Mouse (Mus musculus): ENCODE data around the gene Cyfip2. TPM values are rescaled to one million over a fixed set of nuclear protein-coding genes. Genes with fewer than 3 reads are reported as not detected.

The Cyfip2 gene
- polyA plus RNA-seq, 1 experiment from 2014 or later, result 117 TPM

DNA sequence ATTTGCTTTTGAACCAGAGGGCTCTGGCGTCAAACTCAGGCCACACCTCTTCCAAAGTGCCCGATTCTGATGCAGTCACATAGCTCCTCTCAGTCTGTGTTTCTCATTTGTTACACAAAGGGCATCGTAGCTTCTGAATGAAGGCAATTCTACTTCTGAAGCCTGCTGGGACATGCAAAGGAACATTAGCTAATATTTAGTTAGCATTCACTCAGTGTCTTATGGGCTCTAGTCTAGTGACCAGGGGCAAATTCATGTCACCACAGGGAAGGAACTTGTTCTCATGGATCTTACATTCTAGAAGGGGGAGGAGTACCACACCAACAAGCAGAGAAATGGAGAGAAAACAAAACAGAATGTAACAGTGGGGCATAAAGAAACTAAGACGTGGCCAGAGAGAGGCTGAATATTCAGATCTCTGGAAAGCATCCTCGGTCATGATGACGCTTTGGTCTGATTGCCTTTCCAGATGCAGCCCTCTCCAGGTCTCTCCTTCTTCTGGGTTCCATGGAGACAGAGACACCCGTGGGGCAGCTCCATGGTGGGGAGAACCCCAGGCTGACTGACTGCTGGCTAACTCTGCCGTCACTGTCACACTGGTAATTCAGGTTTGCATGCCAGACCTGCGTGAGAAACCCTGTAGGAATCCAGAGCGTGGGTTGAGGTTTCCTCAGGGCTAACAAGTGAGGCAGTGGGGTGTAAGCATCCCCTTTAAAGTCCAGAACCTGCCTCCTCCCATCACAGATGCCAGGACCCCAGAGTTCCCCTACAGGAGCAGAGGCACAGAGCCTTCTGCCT, 135.2 kb downstream of the Cyfip2 start:
- WGBS, result 77% methylated on average over 10 of the region's 10 CpGs
- ATAC-seq (ENCODE audit: low FRiP score), result no peak
- Histone ChIP-seq H3K9me3 (ENCODE audit: control insufficient read depth, low read length) (no peaks in the 10 kb centered on the region), H3K9ac (no peak overlapping the region), H3K27me3 (ENCODE audit: control insufficient read depth, insufficient read depth, low read length) (no peaks in the 10 kb centered on the region), H3K36me3 (replicated peaks; ENCODE audit: control insufficient read depth, insufficient read depth) (no peaks in the 10 kb centered on the region), H3K4me3 (replicated peaks; ENCODE audit: low read length) (no peak overlapping the region), H3K4me1 (replicated peaks; ENCODE audit: control insufficient read depth, insufficient read depth, low read length) (no peaks in the 10 kb centered on the region), H3K4me2 (replicated peaks) (no peak overlapping the region), H3K27ac (no peak overlapping the region)
- no peak for DNase-seq (ENCODE audit: low spot score)

DNA sequence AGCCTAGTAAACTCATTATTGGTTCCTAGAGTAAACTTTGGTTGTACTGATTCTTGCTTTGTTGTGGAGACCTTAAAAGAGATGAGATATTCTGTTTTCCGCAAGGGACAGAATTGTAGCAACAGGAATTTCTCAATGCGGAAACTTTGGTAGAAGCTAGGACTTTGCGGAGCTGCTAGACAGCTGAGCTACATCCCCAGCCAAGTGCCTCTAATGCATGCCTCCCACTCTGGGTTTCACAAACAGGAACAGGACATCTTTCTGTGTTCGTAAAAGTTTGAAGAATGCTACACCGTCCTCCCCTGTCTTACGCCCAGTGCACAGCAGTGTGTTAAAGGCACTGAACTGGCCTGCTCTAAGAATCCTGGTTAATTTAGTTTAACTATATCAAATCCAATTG, 136.5 kb downstream of the Cyfip2 start:
- Histone ChIP-seq H3K9ac (no peak overlapping the region), H3K4me3 (replicated peaks; ENCODE audit: low read length) (no peak overlapping the region), H3K27ac (no peak overlapping the region), H3K4me1 (replicated peaks; ENCODE audit: control insufficient read depth, insufficient read depth, low read length) (no peaks in the 10 kb centered on the region), H3K27me3 (ENCODE audit: control insufficient read depth, insufficient read depth, low read length) (no peaks in the 10 kb centered on the region), H3K36me3 (replicated peaks; ENCODE audit: control insufficient read depth, insufficient read depth) (no peaks in the 10 kb centered on the region), H3K9me3 (ENCODE audit: control insufficient read depth, low read length) (no peaks in the 10 kb centered on the region), H3K4me2 (replicated peaks) (no peak overlapping the region)
- 97% methylated on average over 6 of the region's 6 CpGs for WGBS
- DNase-seq (ENCODE audit: low spot score) (no peak), ATAC-seq (ENCODE audit: low FRiP score) (no peak)

DNA sequence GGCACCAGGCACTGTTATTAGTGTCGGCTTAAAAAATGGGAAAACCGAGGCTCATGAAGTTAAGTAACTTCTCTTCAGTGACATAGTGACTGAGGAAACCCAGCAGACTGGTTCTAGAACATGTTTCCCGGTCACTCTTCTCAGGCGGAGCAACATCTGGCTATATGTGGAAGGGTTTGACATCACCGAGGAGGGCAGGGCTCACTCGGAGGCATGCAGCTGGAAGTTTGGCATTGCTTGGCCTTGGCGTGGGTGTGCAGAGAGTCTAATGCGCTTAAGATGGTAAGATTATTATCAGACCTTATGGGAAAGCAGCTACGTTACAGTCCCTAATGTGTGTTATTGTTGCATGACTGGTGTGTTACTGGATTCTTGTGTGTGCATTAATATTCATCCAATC, 140.5 kb downstream of the Cyfip2 start:
- Histone ChIP-seq H3K36me3 (replicated peaks; ENCODE audit: control insufficient read depth, insufficient read depth) (no peaks in the 10 kb centered on the region), H3K27me3 (ENCODE audit: control insufficient read depth, insufficient read depth, low read length) (no peaks in the 10 kb centered on the region), H3K27ac (no peak overlapping the region), H3K9me3 (ENCODE audit: control insufficient read depth, low read length) (no peaks in the 10 kb centered on the region), H3K9ac (no peak overlapping the region), H3K4me3 (replicated peaks; ENCODE audit: low read length) (no peak overlapping the region), H3K4me1 (replicated peaks; ENCODE audit: control insufficient read depth, insufficient read depth, low read length) (no peaks in the 10 kb centered on the region), H3K4me2 (replicated peaks) (no peak overlapping the region)
- 96% methylated on average over 9 of the region's 9 CpGs for WGBS
- ATAC-seq (ENCODE audit: low FRiP score) (no peak), DNase-seq (ENCODE audit: low spot score) (no peak)

DNA sequence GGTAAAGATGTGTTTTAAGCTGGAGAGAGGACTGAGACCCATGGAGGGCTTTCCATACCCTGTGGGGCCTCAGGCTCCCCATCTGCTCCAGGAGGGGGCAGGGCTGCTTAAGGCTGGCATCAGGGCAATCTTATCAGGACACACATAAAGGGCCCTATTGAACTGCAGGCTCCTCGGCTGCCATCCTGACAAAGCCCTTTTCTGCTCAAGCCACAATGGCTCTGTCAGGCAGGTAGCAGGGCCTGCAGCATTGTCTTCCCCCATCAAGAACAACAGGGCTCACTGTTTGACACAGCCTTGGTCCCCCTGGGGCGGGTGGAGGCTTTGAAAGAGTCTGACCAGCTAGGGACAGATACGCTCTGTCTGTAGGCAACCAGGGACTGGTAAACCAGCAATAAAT, 142.8 kb downstream of the Cyfip2 start:
- WGBS, result 26% methylated on average over 3 of the region's 3 CpGs
- Histone ChIP-seq H3K36me3 (replicated peaks; ENCODE audit: control insufficient read depth, insufficient read depth) (no peaks in the 10 kb centered on the region), H3K9ac (no peak overlapping the region), H3K27ac (no peak overlapping the region), H3K9me3 (ENCODE audit: control insufficient read depth, low read length) (no peaks in the 10 kb centered on the region), H3K27me3 (ENCODE audit: control insufficient read depth, insufficient read depth, low read length) (peaks cover 14% of the 10 kb centered on the region), H3K4me2 (replicated peaks) (no peak overlapping the region), H3K4me1 (replicated peaks; ENCODE audit: control insufficient read depth, insufficient read depth, low read length) (peaks cover 10% of the 10 kb centered on the region; the same call in 1 of the 2 replicates), H3K4me3 (replicated peaks; ENCODE audit: low read length) (no peak overlapping the region)
- no peak for DNase-seq (ENCODE audit: low spot score)
- no peak for ATAC-seq (ENCODE audit: low FRiP score)

DNA sequence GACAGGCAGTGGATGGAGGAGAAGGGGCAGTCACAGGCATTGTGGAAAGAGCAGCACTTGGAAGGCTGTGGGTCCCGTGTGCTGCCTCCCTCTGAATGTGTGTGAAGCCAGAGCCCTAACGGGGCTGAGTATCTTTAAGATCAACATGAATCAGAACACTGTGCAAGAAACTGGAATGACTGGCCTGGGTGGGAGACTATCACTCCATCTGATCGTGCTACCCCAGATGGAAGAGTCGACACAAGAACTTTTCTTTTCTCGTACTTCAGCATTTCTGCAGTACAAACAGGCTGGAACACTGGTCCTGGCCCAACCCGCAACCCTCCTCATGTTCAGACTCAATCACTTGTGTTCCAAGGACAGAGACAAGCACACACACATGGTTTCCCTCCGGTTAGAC, 144.2 kb downstream of the Cyfip2 start:
- H3K36me3 ChIP-seq (replicated peaks; ENCODE audit: control insufficient read depth, insufficient read depth), result no peaks in the 10 kb centered on the region
- H3K9ac ChIP-seq, result no peak overlapping the region
- H3K9me3 ChIP-seq (ENCODE audit: control insufficient read depth, low read length), result no peaks in the 10 kb centered on the region
- H3K4me2 ChIP-seq (replicated peaks), result no peak overlapping the region
- peaks cover 10% of the 10 kb centered on the region; the same call in 1 of the 2 replicates for H3K4me1 ChIP-seq (replicated peaks; ENCODE audit: control insufficient read depth, insufficient read depth, low read length)
- no peak overlapping the region for H3K27ac ChIP-seq
- peaks cover 14% of the 10 kb centered on the region for H3K27me3 ChIP-seq (ENCODE audit: control insufficient read depth, insufficient read depth, low read length)
- no peak for DNase-seq (ENCODE audit: low spot score)
- 92% methylated on average over 7 of the region's 7 CpGs for WGBS
- no peak overlapping the region for H3K4me3 ChIP-seq (replicated peaks; ENCODE audit: low read length)
- ATAC-seq (ENCODE audit: low FRiP score), result no peak

DNA sequence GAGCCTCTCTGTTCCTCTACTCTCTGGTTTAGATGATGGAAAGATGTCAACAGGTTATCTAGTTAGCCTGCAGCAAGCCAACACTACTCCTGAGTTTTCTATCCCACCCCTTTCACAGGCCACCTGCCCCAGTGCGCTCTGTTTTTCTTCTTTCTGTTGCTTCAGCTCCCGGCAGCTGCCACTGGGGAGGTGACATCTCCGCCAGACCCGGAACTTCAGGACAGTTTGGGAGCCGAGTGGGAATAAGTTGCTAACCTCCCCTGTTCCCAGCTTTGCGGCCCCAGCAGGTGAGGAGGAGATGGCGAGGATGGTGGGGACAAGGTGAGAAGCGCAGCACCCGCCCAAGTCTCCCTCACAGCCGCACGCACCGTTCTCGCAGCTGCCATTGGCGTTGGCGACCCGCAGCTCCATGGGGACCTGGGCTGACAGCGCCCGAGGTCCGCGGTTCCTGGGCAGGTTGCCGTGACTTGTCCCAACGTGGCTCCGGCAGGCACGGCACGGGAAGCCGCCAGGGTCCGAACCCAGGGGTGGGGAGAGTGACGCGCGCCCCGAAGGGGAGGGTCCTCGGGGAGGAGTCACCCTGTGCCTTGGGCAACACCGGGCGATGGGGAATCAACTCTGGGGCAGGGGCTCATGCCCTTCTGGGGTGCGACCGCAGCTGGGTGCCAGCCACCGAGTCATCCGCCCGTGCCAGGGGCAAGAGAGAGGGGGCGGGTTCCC, 146.6 kb downstream of the Cyfip2 start, which contains the start of gene Nipal4:
TSS of gene Nipal4 (minus strand) at position 643 of the 720 bp plus-strand sequence.
- ATAC-seq (ENCODE audit: low FRiP score) (no peak), DNase-seq (ENCODE audit: low spot score) (no peak)
- no peaks in the 10 kb centered on the region for H3K9me3 ChIP-seq (ENCODE audit: control insufficient read depth, low read length)
- no peak within 1 kb of the TSS for H3K27ac ChIP-seq
- peaks cover 10% of the 10 kb centered on the region; the same call in 1 of the 2 replicates for H3K4me1 ChIP-seq (replicated peaks; ENCODE audit: control insufficient read depth, insufficient read depth, low read length)
- H3K27me3 ChIP-seq (ENCODE audit: control insufficient read depth, insufficient read depth, low read length), result peaks cover 14% of the 10 kb centered on the region
- peak within 1 kb of the TSS; percentile 46 for H3K4me3 ChIP-seq (replicated peaks; ENCODE audit: low read length)
- H3K4me2 ChIP-seq (replicated peaks), result peak within 1 kb of the TSS; percentile 93
- WGBS, result 2% methylated on average over 39 of the region's 40 CpGs
- no peaks in the 10 kb centered on the region for H3K36me3 ChIP-seq (replicated peaks; ENCODE audit: control insufficient read depth, insufficient read depth)
- H3K9ac ChIP-seq, result peak within 1 kb of the TSS; percentile 57

DNA sequence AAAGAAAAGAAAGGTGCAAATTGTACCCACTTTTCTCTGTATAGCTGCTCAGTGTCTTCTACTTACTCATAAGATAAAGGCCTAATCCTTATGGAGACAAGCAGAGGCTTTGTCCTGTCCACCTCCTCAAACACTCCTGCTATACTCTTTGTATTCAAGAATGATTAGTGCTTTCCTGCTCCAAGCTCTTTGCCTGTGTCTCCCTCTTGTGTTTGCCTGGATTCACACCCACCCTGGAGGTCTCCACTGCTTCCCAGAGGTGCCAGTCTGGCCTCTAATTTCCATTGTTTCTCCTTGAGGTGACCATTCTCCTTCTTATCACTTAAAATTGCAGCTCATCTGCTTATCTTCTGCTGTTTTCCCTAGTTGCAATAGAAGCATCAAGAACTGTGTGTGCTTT, 155.2 kb downstream of the Cyfip2 start:
- no peak overlapping the region for H3K27ac ChIP-seq
- H3K9me3 ChIP-seq (ENCODE audit: control insufficient read depth, low read length), result no peaks in the 10 kb centered on the region
- no peak overlapping the region for H3K4me3 ChIP-seq (replicated peaks; ENCODE audit: low read length)
- no peaks in the 10 kb centered on the region for H3K27me3 ChIP-seq (ENCODE audit: control insufficient read depth, insufficient read depth, low read length)
- DNase-seq (ENCODE audit: low spot score), result no peak
- no peak overlapping the region for H3K9ac ChIP-seq
- H3K36me3 ChIP-seq (replicated peaks; ENCODE audit: control insufficient read depth, insufficient read depth), result no peaks in the 10 kb centered on the region
- no peak for ATAC-seq (ENCODE audit: low FRiP score)
- H3K4me2 ChIP-seq (replicated peaks), result no peak overlapping the region
- H3K4me1 ChIP-seq (replicated peaks; ENCODE audit: control insufficient read depth, insufficient read depth, low read length), result no peaks in the 10 kb centered on the region

DNA sequence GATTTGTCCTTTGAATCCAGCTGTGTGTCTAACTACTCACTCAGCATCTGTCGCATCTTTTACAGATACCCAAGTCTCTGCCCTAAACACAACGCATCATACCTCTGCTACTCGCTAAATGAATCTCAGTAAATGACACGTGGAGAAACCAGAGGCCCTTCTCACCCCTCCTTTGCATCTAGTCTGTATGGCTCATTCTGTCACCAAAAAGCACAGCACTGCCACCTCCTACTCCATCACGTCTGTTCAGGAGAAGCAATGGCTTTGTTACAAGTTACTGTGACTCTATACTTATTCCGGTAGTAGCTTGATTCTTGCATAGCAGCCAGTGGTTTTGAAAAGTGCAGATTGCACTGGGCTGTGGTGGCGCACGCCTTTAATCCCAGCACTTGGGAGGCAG, 155.7 kb downstream of the Cyfip2 start:
- H3K4me1 ChIP-seq (replicated peaks; ENCODE audit: control insufficient read depth, insufficient read depth, low read length), result no peaks in the 10 kb centered on the region
- H3K9me3 ChIP-seq (ENCODE audit: control insufficient read depth, low read length), result no peaks in the 10 kb centered on the region
- DNase-seq (ENCODE audit: low spot score) (no peak), ATAC-seq (ENCODE audit: low FRiP score) (no peak)
- no peak overlapping the region for H3K4me3 ChIP-seq (replicated peaks; ENCODE audit: low read length)
- 89% methylated on average over 8 of the region's 8 CpGs for WGBS
- no peak overlapping the region for H3K27ac ChIP-seq
- no peak overlapping the region for H3K9ac ChIP-seq
- no peaks in the 10 kb centered on the region for H3K27me3 ChIP-seq (ENCODE audit: control insufficient read depth, insufficient read depth, low read length)
- H3K4me2 ChIP-seq (replicated peaks), result no peak overlapping the region
- no peaks in the 10 kb centered on the region for H3K36me3 ChIP-seq (replicated peaks; ENCODE audit: control insufficient read depth, insufficient read depth)

DNA sequence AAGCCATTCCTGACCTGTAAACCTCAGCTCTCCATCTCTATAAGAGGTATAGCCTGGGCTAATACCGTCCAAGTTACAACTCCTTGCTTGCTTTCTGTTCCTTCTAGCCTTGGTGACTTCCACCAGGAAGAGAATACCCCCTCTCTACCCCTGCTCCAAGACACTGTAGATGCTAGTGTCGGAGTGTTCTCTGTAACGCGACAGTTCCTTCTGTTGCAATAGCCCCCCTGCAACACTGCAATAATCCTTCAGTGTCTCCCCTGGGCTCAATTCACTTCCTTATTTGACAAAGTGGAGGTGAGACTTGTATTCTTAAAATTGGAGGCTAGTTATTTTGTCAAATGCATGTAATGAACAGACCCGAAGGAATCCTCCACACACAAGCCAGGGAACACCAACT, 166.0 kb downstream of the Cyfip2 start:
- peaks cover 29% of the 10 kb centered on the region for H3K36me3 ChIP-seq (replicated peaks; ENCODE audit: control insufficient read depth, insufficient read depth)
- no peak overlapping the region for H3K4me3 ChIP-seq (replicated peaks; ENCODE audit: low read length)
- H3K4me1 ChIP-seq (replicated peaks; ENCODE audit: control insufficient read depth, insufficient read depth, low read length), result no peaks in the 10 kb centered on the region
- H3K4me2 ChIP-seq (replicated peaks), result no peak overlapping the region
- H3K27me3 ChIP-seq (ENCODE audit: control insufficient read depth, insufficient read depth, low read length), result no peaks in the 10 kb centered on the region
- ATAC-seq (ENCODE audit: low FRiP score) (no peak), DNase-seq (ENCODE audit: low spot score) (no peak)
- H3K9ac ChIP-seq, result no peak overlapping the region
- H3K27ac ChIP-seq, result no peak overlapping the region
- 91% methylated on average over 5 of the region's 5 CpGs for WGBS
- H3K9me3 ChIP-seq (ENCODE audit: control insufficient read depth, low read length), result no peaks in the 10 kb centered on the region
